Mouse (Mus musculus): ENCODE data around the gene Cnnm4. TPM values are rescaled to one million over a fixed set of nuclear protein-coding genes. Genes with fewer than 3 reads are reported as not detected.
A peak's percentile ranks its signal among the peaks of the same experiment; 100 is the strongest.

Cnnm4 gene
- total RNA-seq, 4 experiments from 2014 or later, result 4.9 to 7.7 (median 5.1) TPM

- no peak for DNase-seq (ENCODE audit: low spot score in 2 of 2)
Measured at GRCm38 (mm10) chr1:36472106-36472440, 653 bp downstream of the Cnnm4 start.

- DNase-seq (ENCODE audit: low spot score in 2 of 2), result no peak
Measured at GRCm38 (mm10) chr1:36473211-36473780, 1.9 kb downstream of the Cnnm4 start.

- no peak for DNase-seq (ENCODE audit: low spot score in 2 of 2)
Measured at GRCm38 (mm10) chr1:36474646-36475045, 3.2 kb downstream of the Cnnm4 start.

DNA sequence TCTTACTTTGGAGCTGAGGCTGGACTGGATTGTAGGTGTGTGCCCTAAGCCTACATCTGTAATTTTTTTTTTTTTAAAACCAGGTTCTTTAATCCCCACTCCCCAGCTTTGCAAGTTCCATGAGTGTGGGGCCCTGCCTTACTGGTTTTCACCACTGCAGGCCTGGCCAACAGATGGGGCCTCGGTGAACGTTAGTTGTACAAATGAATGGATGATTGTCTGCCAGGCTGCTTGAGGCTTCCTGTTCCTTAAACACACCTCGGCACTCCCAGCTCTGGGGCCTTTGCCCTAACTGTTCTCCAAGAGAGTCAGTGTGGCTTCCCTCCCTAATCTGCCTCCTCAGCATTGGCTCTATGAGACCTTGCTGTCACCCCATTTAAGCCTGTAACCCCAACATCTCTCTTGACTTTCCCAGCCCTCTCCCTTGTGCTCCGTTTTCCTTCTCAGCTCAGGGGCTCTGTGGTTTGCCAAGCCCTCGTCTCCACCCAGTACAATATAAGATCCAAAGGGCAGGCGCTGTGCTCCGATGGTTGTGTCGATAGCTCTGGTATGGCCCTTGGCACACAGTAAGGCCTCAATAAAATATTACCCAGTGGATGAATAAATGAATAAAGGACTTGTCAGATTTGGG is 4.2 kb downstream of the Cnnm4 start:
- DNase-seq (ENCODE audit: low spot score in 2 of 2), result no peak

DNA sequence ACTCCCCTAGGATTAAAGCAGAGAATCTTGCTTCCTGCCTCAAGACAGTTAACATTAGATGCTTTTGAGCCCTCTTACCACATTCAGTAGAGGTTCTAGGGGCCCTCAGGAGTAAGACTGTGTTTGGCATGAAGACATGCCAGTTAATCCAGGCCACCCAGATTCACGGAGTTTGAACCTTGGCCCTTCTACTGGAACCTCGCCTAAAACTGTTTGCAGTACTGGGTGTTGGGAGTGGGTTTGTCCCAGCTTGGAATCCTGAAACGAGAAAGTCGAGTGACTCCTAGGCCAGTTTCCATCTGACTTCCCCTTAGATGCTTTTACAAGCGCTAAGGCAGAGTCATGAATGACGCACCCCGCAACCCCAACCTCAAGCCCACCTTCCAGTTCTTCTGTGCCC is 5.0 kb downstream of the Cnnm4 start:
- DNase-seq (ENCODE audit: low spot score in 2 of 2), result no peak

DNA sequence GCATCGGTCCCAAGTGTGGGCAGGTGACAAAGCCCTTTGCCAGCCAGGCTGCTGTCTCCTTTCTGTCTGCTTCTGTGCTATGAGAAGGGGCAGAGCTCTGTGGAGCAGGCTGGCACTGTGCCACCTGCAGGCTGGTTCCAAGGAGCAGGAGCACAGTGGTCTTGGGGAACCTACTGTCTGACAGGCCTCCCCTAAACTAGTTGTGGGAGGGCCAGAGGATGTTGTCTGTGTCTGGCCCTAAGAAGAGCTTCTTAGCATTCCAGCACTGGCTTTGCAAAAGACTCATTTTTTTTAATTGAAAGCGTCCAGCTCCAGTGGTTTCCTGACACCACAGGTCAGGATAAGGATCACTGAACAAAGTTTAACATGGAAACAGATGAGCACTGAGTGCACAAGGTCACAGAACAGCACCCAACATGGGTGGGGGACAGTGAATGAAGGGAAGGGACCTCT is 6.9 kb downstream of the Cnnm4 start:
- DNase-seq (ENCODE audit: low spot score in 2 of 2), result no peak

DNA sequence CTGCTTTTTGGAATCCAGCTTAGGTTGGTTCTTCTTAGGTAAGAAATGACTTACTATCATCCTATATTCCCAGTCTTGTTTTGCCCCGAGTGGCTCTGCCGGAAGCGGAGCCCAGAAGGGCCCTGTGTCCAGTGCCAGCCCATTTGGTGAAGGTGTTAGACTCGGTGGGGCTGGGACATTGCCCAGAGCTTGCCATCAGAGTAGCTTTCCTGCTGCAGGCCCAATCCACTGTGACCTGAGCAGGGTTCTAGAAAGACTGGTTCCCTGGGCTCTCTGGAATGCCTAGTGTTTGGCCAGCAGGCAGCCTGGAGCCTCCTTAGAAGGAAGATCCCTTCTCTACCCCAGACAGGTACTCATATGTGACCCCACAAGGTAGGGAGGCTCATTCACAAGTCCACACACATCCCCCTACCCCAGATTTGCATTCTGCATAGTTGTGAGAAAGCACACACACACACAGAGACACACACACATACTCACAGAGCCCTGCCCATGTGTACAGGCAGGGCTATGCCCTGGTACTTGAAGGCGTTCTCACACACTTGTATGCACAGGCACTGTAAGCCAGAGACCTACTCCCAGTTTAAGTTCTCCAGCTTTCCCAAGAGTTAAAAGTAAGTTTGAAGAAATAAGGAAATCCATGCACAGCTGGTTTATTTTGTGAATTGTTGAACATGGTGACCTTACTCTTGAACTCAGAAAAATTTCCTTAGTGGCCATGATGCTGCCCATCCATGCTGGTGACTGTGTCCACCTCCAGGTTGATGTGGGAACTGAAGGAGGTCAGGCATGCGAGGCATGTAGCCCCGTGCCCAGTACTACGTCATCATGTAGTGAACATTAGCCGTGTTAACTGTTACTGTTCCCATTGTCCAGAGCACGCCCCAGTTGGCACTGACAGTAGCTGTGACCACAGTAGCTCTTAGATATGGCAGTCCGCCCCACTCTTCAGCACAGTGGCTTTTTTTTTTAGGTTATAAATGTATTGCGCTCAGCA is 8.8 kb downstream of the Cnnm4 start:
- DNase-seq (ENCODE audit: low spot score in 2 of 2), result no peak

DNA sequence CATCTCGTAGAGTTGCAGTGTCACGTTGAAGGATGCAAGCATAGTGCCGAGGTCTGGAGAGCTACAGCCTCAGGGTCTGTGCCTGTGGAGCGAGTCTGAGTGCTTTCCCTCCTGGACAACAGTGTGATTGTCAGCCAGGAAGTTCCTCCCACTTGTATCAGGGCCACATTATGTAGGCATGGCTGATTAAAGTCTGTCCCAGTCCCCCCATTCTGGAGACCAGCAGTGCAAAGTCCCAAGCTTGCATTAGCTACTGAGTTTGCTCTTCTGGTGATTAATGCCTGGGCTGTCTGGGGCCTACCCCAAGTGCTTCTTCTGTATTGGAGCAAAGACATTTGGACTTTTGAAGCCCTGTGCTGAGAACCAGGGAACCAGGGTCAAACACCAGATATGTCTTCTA is 12.4 kb downstream of the Cnnm4 start:
- DNase-seq (ENCODE audit: low spot score in 2 of 2), result no peak

- DNase-seq (ENCODE audit: low spot score in 2 of 2), result no peak
Measured at GRCm38 (mm10) chr1:36485080-36485479, 13.7 kb downstream of the Cnnm4 start.

DNA sequence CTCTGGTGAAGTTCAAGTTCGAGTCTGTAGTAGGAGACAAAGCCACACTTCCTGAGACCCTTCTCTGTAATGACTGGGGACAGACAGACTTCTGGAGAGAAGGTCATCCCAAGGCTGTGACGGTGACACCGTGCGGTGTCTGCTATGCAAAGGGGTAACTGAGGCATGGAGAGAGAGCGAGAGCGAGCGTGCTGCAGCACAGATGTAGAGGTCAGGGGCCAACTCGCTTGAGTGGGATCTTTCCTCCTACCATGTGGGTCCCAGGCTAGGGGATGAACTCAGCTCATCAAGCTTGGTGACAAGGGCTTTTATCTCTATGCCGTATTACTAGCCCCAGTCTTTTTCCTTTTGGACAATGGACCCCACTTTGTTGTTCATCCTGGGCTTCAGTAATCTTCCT is 15.7 kb downstream of the Cnnm4 start:
- no peak for DNase-seq (ENCODE audit: low spot score in 2 of 2)

- DNase-seq (ENCODE audit: low spot score in 2 of 2), result no peak
Measured at GRCm38 (mm10) chr1:36489661-36490060, 18.2 kb downstream of the Cnnm4 start.

DNA sequence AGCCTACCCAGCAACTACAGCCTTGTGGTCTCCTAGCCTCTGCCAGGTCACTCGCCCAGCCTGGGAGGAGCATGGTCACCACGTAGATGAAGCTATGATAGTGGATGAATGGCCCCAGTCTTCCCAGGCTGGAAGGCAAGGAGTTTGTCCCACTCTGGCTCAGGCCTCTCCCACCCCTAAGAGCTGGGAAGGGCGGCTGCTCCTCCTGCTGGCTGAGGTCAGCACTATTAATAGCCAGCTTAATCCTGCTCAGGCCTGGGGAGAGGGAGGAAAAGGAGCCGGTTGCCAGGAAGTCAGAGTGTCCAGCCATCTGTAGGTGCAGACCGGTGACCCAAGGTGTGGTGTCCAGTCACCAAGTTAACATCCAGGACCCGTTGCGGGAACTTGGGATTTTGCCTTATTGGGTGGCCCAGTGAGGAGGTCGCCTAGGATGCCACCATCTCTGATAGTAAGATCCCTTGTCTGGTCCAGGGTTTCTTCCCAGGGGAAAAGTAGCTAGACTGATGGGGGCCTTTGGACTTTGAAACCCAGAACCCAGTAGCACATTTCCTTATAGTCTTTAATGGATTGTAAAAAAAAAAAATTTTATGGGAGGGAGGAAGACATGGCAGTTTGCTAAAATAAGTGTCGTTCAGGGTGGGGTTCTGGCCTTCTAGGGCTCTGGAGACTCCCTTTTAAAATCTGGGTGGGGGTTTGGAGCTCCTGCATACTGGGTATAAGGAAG is 21.2 kb downstream of the Cnnm4 start:
- peak; percentile 45 to 62 for DNase-seq (ENCODE audit: low spot score in 2 of 2)

DNA sequence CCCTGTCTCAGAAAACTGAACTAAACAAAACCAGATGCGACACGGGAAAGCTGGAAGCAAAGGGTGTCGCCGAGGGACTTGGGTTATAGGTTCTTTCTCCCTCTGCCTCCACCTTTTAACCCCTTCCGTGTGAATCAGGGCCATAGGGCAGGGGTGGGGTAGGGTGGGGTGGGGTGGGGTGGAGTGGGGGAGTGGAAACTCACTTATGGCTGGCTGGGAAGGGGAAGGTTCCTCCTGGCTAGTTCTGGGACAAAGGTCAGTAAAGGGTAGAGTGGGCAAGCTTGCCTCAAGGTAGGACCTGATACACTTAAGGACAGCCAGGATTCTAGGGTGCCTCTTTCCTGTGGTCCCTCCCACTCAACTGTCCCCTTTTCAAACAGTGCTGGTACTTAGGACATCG is 21.9 kb downstream of the Cnnm4 start:
- DNase-seq (ENCODE audit: low spot score in 2 of 2), result no peak

GRCm38 (mm10) chr1:36496719-36497118 is 25.3 kb downstream of the Cnnm4 start:
- DNase-seq (ENCODE audit: low spot score in 2 of 2), result no peak

- DNase-seq (ENCODE audit: low spot score in 2 of 2), result no peak
Measured at GRCm38 (mm10) chr1:36497312-36497711, 25.9 kb downstream of the Cnnm4 start.

GRCm38 (mm10) chr1:36501261-36501660 is 29.8 kb downstream of the Cnnm4 start:
- DNase-seq (ENCODE audit: low spot score in 2 of 2), result peak; percentile 53 to 61

DNA sequence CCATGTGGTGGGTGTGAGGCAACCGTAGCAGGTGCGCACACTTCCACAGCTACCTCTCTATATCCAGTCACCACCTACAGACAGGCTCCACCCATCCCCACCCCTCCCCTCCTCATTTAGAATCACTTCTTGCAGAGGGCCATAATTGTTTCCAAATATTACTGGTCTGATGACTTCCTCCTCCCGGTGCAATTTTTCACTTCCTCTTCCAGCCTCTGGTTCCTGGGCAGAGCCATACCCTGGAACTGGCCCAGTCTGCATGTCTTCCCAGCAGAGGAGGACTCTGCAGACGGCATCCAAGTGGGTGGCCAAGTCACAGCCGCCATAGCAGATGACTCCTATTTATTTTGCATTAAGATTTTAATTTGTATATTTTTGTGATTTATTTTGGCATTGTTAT is 36.8 kb downstream of the Cnnm4 start:
- no peak for DNase-seq (ENCODE audit: low spot score in 2 of 2)

DNA sequence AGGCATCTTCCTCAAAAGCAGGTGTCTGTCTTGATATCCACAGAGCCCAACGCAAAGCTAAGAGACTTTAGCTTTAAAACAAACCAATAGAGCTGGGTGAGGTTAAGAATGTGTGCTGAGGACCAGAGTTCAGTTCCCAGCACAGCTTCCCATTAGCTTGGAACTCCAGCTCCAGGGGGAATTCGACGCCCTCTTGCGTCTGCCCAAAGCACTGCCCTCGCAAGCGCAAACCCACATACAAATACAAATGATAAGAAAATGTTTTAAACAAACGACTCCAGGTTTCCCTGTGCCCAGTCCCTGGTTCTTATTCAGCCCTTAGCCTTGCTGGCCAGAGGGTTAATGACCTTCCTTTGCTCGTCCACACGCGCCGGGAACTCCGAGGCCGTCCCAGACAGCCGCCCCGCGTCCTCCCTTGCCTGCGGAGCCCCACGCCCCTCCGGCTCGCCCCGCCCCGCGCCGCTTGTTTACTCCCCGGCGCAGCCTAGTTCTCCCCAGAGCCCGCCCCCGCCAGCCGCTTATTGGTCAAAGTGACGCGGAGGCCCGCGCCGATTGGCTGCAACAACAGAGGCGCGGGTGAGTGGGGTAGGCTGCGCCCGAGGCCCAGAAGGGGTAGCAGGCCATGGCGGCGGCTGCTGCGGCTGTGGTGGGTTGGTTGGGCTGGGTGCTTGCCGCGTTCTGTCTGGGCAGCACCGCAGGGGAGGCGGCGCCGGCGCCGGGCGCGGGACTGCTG is 40.0 kb downstream of the Cnnm4 start, which contains the start of gene Cnnm3:
Cnnm3 (plus strand) TSS at position 579 of the 733 bp plus-strand sequence.
- peak; percentile 99 for DNase-seq (ENCODE audit: low spot score in 2 of 2)

GRCm38 (mm10) chr1:36512089-36512965 is 40.9 kb downstream of the Cnnm4 start:
- peak; percentile 45 to 63 for DNase-seq (ENCODE audit: low spot score in 2 of 2)

- DNase-seq (ENCODE audit: low spot score in 2 of 2), result no peak
Measured at GRCm38 (mm10) chr1:36512966-36513280, 41.5 kb downstream of the Cnnm4 start.

Measured in gastrocnemius, adult 8-10 months (tissue).